In the genomic region with DNA sequence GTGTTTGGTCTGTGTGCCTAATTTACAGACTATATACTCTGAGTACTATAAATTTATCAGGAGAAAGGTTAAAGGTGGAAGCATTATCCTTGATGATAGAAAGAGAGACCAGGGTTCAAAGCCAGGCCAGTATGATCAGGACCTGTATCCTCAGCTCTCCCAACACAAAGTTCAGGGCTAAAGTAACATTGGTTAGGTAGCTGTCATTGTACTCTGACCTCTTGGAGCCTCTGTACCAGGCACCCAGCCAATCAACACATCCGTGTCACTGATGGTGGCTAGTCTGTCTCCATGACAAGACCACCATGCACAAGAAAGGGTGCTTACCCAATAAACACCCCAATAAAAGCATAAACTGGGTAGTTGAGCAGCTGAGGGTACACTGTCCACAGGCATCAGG, we compare ENCODE assay signal across 23 mouse cellular contexts. TPM values are rescaled to one million over a fixed set of nuclear protein-coding genes. Genes with fewer than 3 reads are reported as not detected.
DNase-seq lines count a peak whose midpoint lies in the region; ATAC-seq and TF ChIP-seq lines count a peak whose summit lies in the region.
"Had no signal": no experiment of that assay in that cellular context is flagged by ENCODE, and none has a peak within 500 bp of the region (broad histone marks: within the 10 kb centered on the region; RNA-seq: fewer than 3 reads in every experiment).

No protein-coding gene starts in this region.

- H3K4me1 ChIP-seq in kidney, embryonic 15.5 days: no peaks in the 10 kb centered on the region
- H3K4me1 ChIP-seq in liver, embryonic 13.5 days (replicated peaks): no peaks in the 10 kb centered on the region
- no peaks in the 10 kb centered on the region for H3K4me1 ChIP-seq in liver, embryonic 11.5 days (replicated peaks; ENCODE audit: control insufficient read depth, insufficient read depth, low read length)
- H3K4me1 ChIP-seq in liver, postnatal 0 days (ENCODE audit: insufficient read depth): peaks cover 4% of the 10 kb centered on the region; the same call in 1 of the 2 replicates
- no peaks in the 10 kb centered on the region for H3K4me1 ChIP-seq in hindbrain, embryonic 16.5 days (ENCODE audit: control insufficient read depth, insufficient read depth, low read depth, low read length)
- H3K4me1 ChIP-seq: embryonic facial prominence, embryonic 13.5 days; embryonic facial prominence, embryonic 15.5 days; forebrain, embryonic 10.5 days; forebrain, embryonic 12.5 days had no signal

- TF ChIP-seq EP300 in liver, postnatal 0 days (IDR thresholded peaks at IDR 0.05; ENCODE audit: low read depth): no peak

- H3K27me3 ChIP-seq in kidney, embryonic 15.5 days: no peaks in the 10 kb centered on the region
- H3K27me3 ChIP-seq in liver, embryonic 13.5 days: no peaks in the 10 kb centered on the region
- no peaks in the 10 kb centered on the region for H3K27me3 ChIP-seq in liver, embryonic 11.5 days (replicated peaks; ENCODE audit: control insufficient read depth, insufficient read depth, low read length)
- no peaks in the 10 kb centered on the region for H3K27me3 ChIP-seq in liver, postnatal 0 days (ENCODE audit: insufficient read depth, low read length)
- no peaks in the 10 kb centered on the region for H3K27me3 ChIP-seq in hindbrain, embryonic 16.5 days (replicated peaks; ENCODE audit: control insufficient read depth, insufficient read depth, low read length)
- H3K27me3 ChIP-seq: embryonic facial prominence, embryonic 13.5 days; embryonic facial prominence, embryonic 15.5 days; forebrain, embryonic 12.5 days had no signal

- no peaks in the 10 kb centered on the region for H3K36me3 ChIP-seq in kidney, embryonic 15.5 days
- no peaks in the 10 kb centered on the region for H3K36me3 ChIP-seq in liver, embryonic 13.5 days
- no peaks in the 10 kb centered on the region for H3K36me3 ChIP-seq in liver, embryonic 11.5 days (ENCODE audit: control insufficient read depth, insufficient read depth, low read length)
- H3K36me3 ChIP-seq in liver, postnatal 0 days (replicated peaks; ENCODE audit: insufficient read depth, low read length): no peaks in the 10 kb centered on the region
- H3K36me3 ChIP-seq in hindbrain, embryonic 16.5 days (ENCODE audit: control insufficient read depth, insufficient read depth, low read length): peaks cover under 1% of the 10 kb centered on the region; the same call in 1 of the 2 replicates
- H3K36me3 ChIP-seq: embryonic facial prominence, embryonic 13.5 days; embryonic facial prominence, embryonic 15.5 days; forebrain, embryonic 10.5 days; forebrain, embryonic 12.5 days had no signal

- TF ChIP-seq CTCF in liver, postnatal 0 days (IDR thresholded peaks at IDR 0.05; ENCODE audit: low read depth): no peak

- H3K9me3 ChIP-seq in kidney, embryonic 15.5 days (replicated peaks): no peaks in the 10 kb centered on the region
- H3K9me3 ChIP-seq in liver, embryonic 13.5 days (replicated peaks): no peaks in the 10 kb centered on the region
- H3K9me3 ChIP-seq in liver, embryonic 11.5 days (ENCODE audit: control insufficient read depth, low read length): no peaks in the 10 kb centered on the region
- H3K9me3 ChIP-seq in liver, postnatal 0 days (ENCODE audit: low read length): no peaks in the 10 kb centered on the region
- H3K9me3 ChIP-seq in hindbrain, embryonic 16.5 days (ENCODE audit: control insufficient read depth, low read length): no peaks in the 10 kb centered on the region
- H3K9me3 ChIP-seq: embryonic facial prominence, embryonic 13.5 days; embryonic facial prominence, embryonic 15.5 days; forebrain, embryonic 10.5 days; forebrain, embryonic 12.5 days had no signal

- no peak for ATAC-seq in kidney, embryonic 15.5 days (replicated peaks; ENCODE audit: low FRiP score)
- ATAC-seq in liver, embryonic 13.5 days (ENCODE audit: low read depth): peak; percentile 33; the same call in 1 of the 2 replicates
- no peak for ATAC-seq in liver, embryonic 11.5 days (replicated peaks; ENCODE audit: low FRiP score)
- peak; percentile 80 for ATAC-seq in liver, postnatal 0 days
- ATAC-seq in hindbrain, embryonic 16.5 days: no peak
- ATAC-seq: forebrain, embryonic 14.5 days had no signal

- no peak overlapping the region for H3K9ac ChIP-seq in kidney, embryonic 15.5 days
- no peak overlapping the region for H3K9ac ChIP-seq in liver, embryonic 13.5 days
- no peak overlapping the region for H3K9ac ChIP-seq in liver, embryonic 11.5 days (ENCODE audit: low read depth, low read length)
- H3K9ac ChIP-seq in liver, postnatal 0 days (replicated peaks): no peak overlapping the region
- H3K9ac ChIP-seq in hindbrain, embryonic 16.5 days (ENCODE audit: low read depth, low read length): no peak overlapping the region
- H3K9ac ChIP-seq: embryonic facial prominence, embryonic 13.5 days; embryonic facial prominence, embryonic 15.5 days; forebrain, embryonic 12.5 days had no signal

- peak; percentile 26 for DNase-seq in kidney, adult 9 months
- no peak for DNase-seq in liver, embryonic 13.5 days
- DNase-seq in liver, embryonic 11.5 days (ENCODE audit: low spot score): no peak
- DNase-seq in liver, postnatal 0 days: no peak
- DNase-seq: adrenal gland, adult 2 months; adrenal gland, postnatal 10 days; adrenal gland, postnatal 25 days; cerebellum, adult 11 months; cerebellum, adult 18-20 months; cerebellum, adult 8-10 months; cerebellum, adult 9-11 months; cerebellum, postnatal 14 days; cerebellum, postnatal 36 days; embryo, embryonic 11 days had no signal

- H3K4me3 ChIP-seq in kidney, embryonic 15.5 days (replicated peaks): no peak overlapping the region
- H3K4me3 ChIP-seq in liver, embryonic 13.5 days (replicated peaks): no peak overlapping the region
- H3K4me3 ChIP-seq in liver, embryonic 11.5 days (ENCODE audit: low read depth, low read length): no peak overlapping the region
- no peak overlapping the region for H3K4me3 ChIP-seq in liver, postnatal 0 days (ENCODE audit: low read depth, low read length)
- H3K4me3 ChIP-seq in hindbrain, embryonic 16.5 days (ENCODE audit: low read length): no peak overlapping the region
- H3K4me3 ChIP-seq: embryonic facial prominence, embryonic 13.5 days; embryonic facial prominence, embryonic 15.5 days; erythroblast, embryonic 14.5 days; forebrain, embryonic 10.5 days; forebrain, embryonic 12.5 days had no signal

- WGBS in kidney, embryonic 15.5 days: 69% methylated on average over 1 of the region's 1 CpGs
- 63% methylated on average over 1 of the region's 1 CpGs for WGBS in liver, embryonic 13.5 days (ENCODE audit: insufficient replicate concordance)
- 71% methylated on average over 1 of the region's 1 CpGs for WGBS in liver, embryonic 11.5 days
- 78% methylated on average over 1 of the region's 1 CpGs for WGBS in liver, postnatal 0 days (ENCODE audit: insufficient replicate concordance)
- 80% methylated on average over 1 of the region's 1 CpGs for WGBS in hindbrain, embryonic 16.5 days

- H3K27ac ChIP-seq in kidney, embryonic 15.5 days: no peak overlapping the region
- no peak overlapping the region for H3K27ac ChIP-seq in liver, embryonic 13.5 days
- H3K27ac ChIP-seq in liver, embryonic 11.5 days (ENCODE audit: low read depth, low read length): no peak overlapping the region
- no peak overlapping the region for H3K27ac ChIP-seq in liver, postnatal 0 days (ENCODE audit: low read depth)
- no peak overlapping the region for H3K27ac ChIP-seq in hindbrain, embryonic 16.5 days (ENCODE audit: low read depth, low read length)
- H3K27ac ChIP-seq: embryonic facial prominence, embryonic 13.5 days; embryonic facial prominence, embryonic 15.5 days; forebrain, embryonic 10.5 days; forebrain, embryonic 12.5 days had no signal

- H3K4me2 ChIP-seq in kidney, embryonic 15.5 days: no peak overlapping the region
- no peak overlapping the region for H3K4me2 ChIP-seq in liver, embryonic 13.5 days
- H3K4me2 ChIP-seq in liver, embryonic 11.5 days: no peak overlapping the region
- H3K4me2 ChIP-seq in liver, postnatal 0 days (ENCODE audit: low read depth, low read length): no peak overlapping the region
- H3K4me2 ChIP-seq in hindbrain, embryonic 16.5 days (ENCODE audit: low read length): no peak overlapping the region
- H3K4me2 ChIP-seq: embryonic facial prominence, embryonic 13.5 days; embryonic facial prominence, embryonic 15.5 days; forebrain, embryonic 12.5 days had no signal

RNA-seq across cellular contexts. Expression of gene Cfap100, which starts 17.6 kb away (rescaled TPM):
- polyA plus RNA-seq in kidney, embryonic 15.5 days (2015; fragmentation: Nextera tagmentation; extraction: Ambion mirVana): 0.30 and 0.58 TPM in 2 replicates
- 0.22 TPM in 1 of 2 replicates, not detected in the other for polyA plus RNA-seq in liver, embryonic 13.5 days (2015; fragmentation: Nextera tagmentation; extraction: Ambion mirVana)
- 0.18 TPM in 2 replicates for polyA plus RNA-seq in liver, embryonic 11.5 days (2014; fragmentation: Nextera tagmentation; extraction: Ambion mirVana)
- polyA plus RNA-seq in liver, postnatal 0 days (2015; fragmentation: Nextera tagmentation; extraction: Ambion mirVana): 0.06 TPM in 1 of 2 replicates, not detected in the other
- polyA plus RNA-seq in hindbrain, embryonic 16.5 days (2015; fragmentation: Nextera tagmentation; extraction: Ambion mirVana): 7.5 and 10.3 TPM in 2 replicates
- polyA plus RNA-seq: erythroblast, embryonic 14.5 days had no signal

RNA-seq across cellular contexts. Expression of gene Zxdc, which starts 41.7 kb away (rescaled TPM):
- 8.9 and 9.1 TPM in 2 replicates for polyA plus RNA-seq in kidney, embryonic 15.5 days (2015; fragmentation: Nextera tagmentation; extraction: Ambion mirVana)
- 2.6 and 2.7 TPM in 2 replicates for polyA plus RNA-seq in liver, embryonic 13.5 days (2015; fragmentation: Nextera tagmentation; extraction: Ambion mirVana)
- 6.6 and 6.9 TPM in 2 replicates for polyA plus RNA-seq in liver, embryonic 11.5 days (2014; fragmentation: Nextera tagmentation; extraction: Ambion mirVana)
- polyA plus RNA-seq in liver, postnatal 0 days (2015; fragmentation: Nextera tagmentation; extraction: Ambion mirVana): 2.1 and 2.8 TPM in 2 replicates
- 7.7 and 9.7 TPM in 2 replicates for polyA plus RNA-seq in hindbrain, embryonic 16.5 days (2015; fragmentation: Nextera tagmentation; extraction: Ambion mirVana)

RNA-seq across cellular contexts. Expression of gene Klf15, which starts 51.4 kb away (rescaled TPM):
- 11.7 and 12.6 TPM in 2 replicates for polyA plus RNA-seq in kidney, embryonic 15.5 days (2015; fragmentation: Nextera tagmentation; extraction: Ambion mirVana)
- polyA plus RNA-seq in liver, embryonic 13.5 days (2015; fragmentation: Nextera tagmentation; extraction: Ambion mirVana): 7.8 and 9.1 TPM in 2 replicates
- polyA plus RNA-seq in liver, embryonic 11.5 days (2014; fragmentation: Nextera tagmentation; extraction: Ambion mirVana): 10.6 and 12.3 TPM in 2 replicates
- polyA plus RNA-seq in liver, postnatal 0 days (2015; fragmentation: Nextera tagmentation; extraction: Ambion mirVana): 22.4 and 45.6 TPM in 2 replicates
- 20.9 and 25.1 TPM in 2 replicates for polyA plus RNA-seq in hindbrain, embryonic 16.5 days (2015; fragmentation: Nextera tagmentation; extraction: Ambion mirVana)
- polyA plus RNA-seq: C2C12; erythroblast, embryonic 14.5 days had no signal

Comparison
In these comparisons a context has a peak if more than half of its experiments do, and no peak if none do; other contexts are left out.
1. ATAC-seq: peak in liver, embryonic 13.5 days (single experiment) and liver, postnatal 0 days (single experiment); none in kidney, embryonic 15.5 days (single experiment), liver, embryonic 11.5 days (single experiment) and hindbrain, embryonic 16.5 days (single experiment).